Mouse (Mus musculus) urinary bladder, postnatal 36 days (tissue): ENCODE data around the gene Kbtbd8.

Experiments
- DNase-seq, 2 experiments: peaks; one replicate each; pipeline ENCODE4 v3.0.0; 2022; ENCODE audit warnings: low spot score in 2 of 2, mixed read lengths in 1 of 2

Gene Kbtbd8

DNA sequence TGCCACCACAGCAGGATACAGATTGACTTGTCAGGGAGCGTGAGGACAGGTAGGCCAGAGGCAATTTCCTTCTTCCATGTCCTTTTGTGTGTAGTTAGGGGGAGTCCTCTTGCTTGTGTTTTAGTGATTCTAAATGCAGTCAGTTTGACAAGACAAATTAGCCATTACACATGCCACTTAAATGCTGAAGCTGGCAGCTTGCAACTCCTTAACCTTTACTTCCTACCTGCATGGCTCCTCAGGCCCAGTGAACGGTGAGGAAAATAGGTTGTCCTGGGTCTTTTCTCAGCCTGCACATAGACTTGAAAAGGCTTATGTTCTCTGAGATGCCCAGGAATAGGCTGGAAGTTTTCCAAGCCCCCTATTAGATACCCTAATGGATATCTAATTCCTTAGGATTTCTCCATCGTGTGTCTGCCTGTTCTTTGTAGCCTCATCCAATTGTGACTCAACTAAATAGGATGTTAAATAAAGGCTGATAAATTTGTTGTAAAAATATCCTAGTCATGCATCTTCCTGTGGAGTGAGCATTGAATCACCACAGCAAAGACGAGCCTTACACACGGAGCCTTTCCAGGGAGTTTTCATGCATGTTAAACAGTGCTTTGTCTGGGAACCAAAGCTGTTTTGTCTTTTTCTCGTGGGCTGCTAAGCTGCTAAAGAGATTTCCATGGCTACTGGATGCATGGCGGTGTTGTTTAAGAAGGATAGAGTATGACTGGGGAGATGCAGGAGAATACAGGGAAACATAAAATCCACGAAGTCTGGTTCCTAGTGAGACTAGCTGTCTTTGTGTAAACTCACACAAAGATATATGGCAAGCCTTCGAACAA is 57.5 kb downstream of the Kbtbd8 start:
- DNase-seq, result no peak
